Mouse (Mus musculus) limb, embryonic 15.5 days (tissue): ENCODE data around the gene Rsad1. TPM values are rescaled to one million over a fixed set of nuclear protein-coding genes. Genes with fewer than 3 reads are reported as not detected.
A peak's percentile ranks its signal among the peaks of the same experiment; 100 is the strongest.

Source experiments
- ATAC-seq: fragments of 200-750 bp; cut with Nextera tagmentation; 2 replicates; pipeline ENCODE4 v1.8.0; 2017; ENCODE audit warnings: low read depth, moderate TSS enrichment; ENCODE audit not compliant: insufficient number of reproducible peaks, low FRiP score, low TSS enrichment
- H3K27ac ChIP-seq: fragments of 300-500 bp; sonication (generic); 2 replicates; pipeline ENCODE4 v1.5.1; 2015; ENCODE audit warnings: moderate library complexity, mild to moderate bottlenecking, inconsistent platforms
- H3K27me3 ChIP-seq: fragments of 300-500 bp; sonication (generic); 2 replicates; pipeline ENCODE4 v1.6.1; 2015; ENCODE audit warnings: inconsistent platforms
- H3K36me3 ChIP-seq: fragments of 300-500 bp; sonication (generic); 2 replicates; pipeline ENCODE4 v1.6.1; 2015; ENCODE audit warnings: inconsistent platforms
- H3K4me1 ChIP-seq: fragments of 300-500 bp; sonication (generic); 2 replicates; pipeline ENCODE4 v1.6.1; 2015; ENCODE audit warnings: inconsistent platforms
- H3K4me2 ChIP-seq: fragments of 300-500 bp; sonication (generic); 2 replicates; pipeline ENCODE4 v1.6.1; 2015; ENCODE audit warnings: mild to moderate bottlenecking, inconsistent platforms
- H3K4me3 ChIP-seq: fragments of 300-500 bp; sonication (generic); 2 replicates; pipeline ENCODE4 v1.5.1; 2015; ENCODE audit warnings: mild to moderate bottlenecking, inconsistent platforms
- H3K9ac ChIP-seq: fragments of 300-500 bp; sonication (generic); 2 replicates; pipeline ENCODE4 v1.6.1; 2015; ENCODE audit warnings: inconsistent platforms
- H3K9me3 ChIP-seq: fragments of 300-500 bp; sonication (generic); 2 replicates; pipeline ENCODE4 v1.6.1; 2016; ENCODE audit warnings: inconsistent platforms
- WGBS: fragments of 180-500 bp; shearing (Covaris S2); methylation state at CpG from one replicate; pipeline ENCODE4 v1.1.7; 2015; 5-methylcytosine and 5-hydroxymethylcytosine counted together
- polyA plus RNA-seq: library from polyadenylated mRNA; unstranded; fragments of >200 nt; fragmentation: Nextera tagmentation; extraction: Ambion mirVana; gene quantifications from 2 replicates; pipeline ENCODE4 v1.2.1, GENCODE M21; 2015

The Rsad1 gene
- polyA plus RNA-seq, 1 experiment from 2014 or later = 3.7 TPM

GRCm38 (mm10) chr11:94570612-94571011 lies 21.6 kb upstream of the Rsad1 start:
- no peak overlapping the region; the same call in 1 of the 2 replicates for H3K27ac ChIP-seq
- peaks cover 4% of the 10 kb centered on the region; the same call in 1 of the 2 replicates for H3K27me3 ChIP-seq
- H3K4me2 ChIP-seq = no peak overlapping the region
- no peak overlapping the region for H3K9ac ChIP-seq
- peaks cover 2% of the 10 kb centered on the region; the same call in 1 of the 2 replicates for H3K4me1 ChIP-seq
- no peaks in the 10 kb centered on the region for H3K9me3 ChIP-seq
- no peak overlapping the region for H3K4me3 ChIP-seq
- no peak for ATAC-seq
- WGBS = 78% methylated on average over 9 of the region's 9 CpGs
- peaks cover 26% of the 10 kb centered on the region for H3K36me3 ChIP-seq

DNA sequence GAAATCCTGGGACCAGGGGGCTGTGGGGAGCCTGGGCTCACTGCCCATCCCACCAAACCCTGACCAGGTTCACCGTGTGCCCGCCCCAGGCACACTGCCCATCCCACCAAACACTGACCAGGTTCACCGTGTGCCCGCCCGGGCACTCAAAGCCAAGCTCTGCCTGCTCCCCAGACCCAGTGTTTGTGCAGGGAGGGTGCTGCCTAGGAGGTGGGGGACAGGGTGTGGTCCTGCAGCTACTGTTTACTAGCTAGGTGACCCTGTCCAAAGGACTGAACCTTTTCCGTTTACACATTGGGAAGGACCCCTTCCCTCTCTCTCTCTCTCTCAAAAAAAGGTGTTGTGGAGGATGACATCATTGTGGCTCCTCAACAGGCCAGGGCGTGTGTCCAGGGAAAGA lies 18.3 kb upstream of the Rsad1 start:
- Histone ChIP-seq H3K27ac (no peak overlapping the region), H3K4me3 (no peak overlapping the region), H3K27me3 (peaks cover 19% of the 10 kb centered on the region), H3K36me3 (peaks cover 26% of the 10 kb centered on the region), H3K4me2 (0 out of 2 replicates have a peak overlapping the region, but pooled peaks have one; percentile 17), H3K4me1 (peaks cover 32% of the 10 kb centered on the region), H3K9me3 (no peaks in the 10 kb centered on the region), H3K9ac (no peak overlapping the region)
- 83% methylated on average over 7 of the region's 7 CpGs for WGBS
- no peak for ATAC-seq

GRCm38 (mm10) chr11:94566534-94566933 lies 17.5 kb upstream of the Rsad1 start:
- ATAC-seq = no peak
- Histone ChIP-seq H3K27me3 (peaks cover 19% of the 10 kb centered on the region), H3K9me3 (no peaks in the 10 kb centered on the region), H3K4me2 (peak overlapping the region; percentile 48), H3K36me3 (peaks cover 26% of the 10 kb centered on the region), H3K27ac (peak overlapping the region; percentile 72), H3K4me1 (peaks cover 37% of the 10 kb centered on the region), H3K4me3 (peak overlapping the region; percentile 32), H3K9ac (no peak overlapping the region)
- WGBS = 73% methylated on average over 6 of the region's 6 CpGs

GRCm38 (mm10) chr11:94565151-94565479 lies 16.1 kb upstream of the Rsad1 start:
- Histone ChIP-seq H3K27ac (peak overlapping the region; percentile 72), H3K4me3 (peak overlapping the region; percentile 32), H3K27me3 (peaks cover 19% of the 10 kb centered on the region), H3K4me1 (peaks cover 37% of the 10 kb centered on the region), H3K36me3 (peaks cover 16% of the 10 kb centered on the region), H3K4me2 (peak overlapping the region; percentile 48), H3K9me3 (no peaks in the 10 kb centered on the region), H3K9ac (no peak overlapping the region)
- WGBS = 10% methylated on average over 16 of the region's 16 CpGs
- no peak for ATAC-seq

- Histone ChIP-seq H3K9ac (no peak within 1 kb of the TSS), H3K27me3 (peaks cover 19% of the 10 kb centered on the region), H3K27ac (peak within 1 kb of the TSS; percentile 72), H3K4me1 (peaks cover 37% of the 10 kb centered on the region), H3K4me3 (peak within 1 kb of the TSS; percentile 32), H3K9me3 (no peaks in the 10 kb centered on the region), H3K36me3 (peaks cover 14% of the 10 kb centered on the region), H3K4me2 (peak within 1 kb of the TSS; percentile 48)
- 6% methylated on average over 35 of the region's 35 CpGs for WGBS
- peak; percentile 50 for ATAC-seq
Measured at GRCm38 (mm10) chr11:94564437-94565150, 15.5 kb upstream of the Rsad1 start, which contains the start of gene Chad. Gene Chad, plus strand, starts transcription at chr11:94565047.

DNA sequence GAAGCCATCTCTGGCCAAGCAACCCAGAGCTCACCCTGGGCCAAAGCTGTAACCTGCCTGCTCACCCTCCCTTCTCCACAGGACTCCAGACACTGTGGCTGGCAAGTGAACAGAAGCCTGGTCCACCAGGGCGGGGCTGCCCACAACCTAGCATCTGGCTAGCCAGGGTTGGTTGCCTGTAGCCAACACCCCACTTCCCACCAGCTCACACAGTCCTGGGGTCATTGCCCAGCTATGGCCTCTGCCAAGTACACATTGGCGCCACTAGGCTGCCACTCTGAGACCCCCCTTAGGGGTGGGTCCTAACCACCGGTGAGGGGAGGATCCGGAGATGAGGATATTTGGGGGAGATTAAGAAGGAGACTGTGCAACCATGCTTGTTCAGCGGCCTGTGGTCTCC lies 14.8 kb upstream of the Rsad1 start:
- ATAC-seq = peak; percentile 37
- Histone ChIP-seq H3K9ac (no peak overlapping the region), H3K4me1 (peaks cover 37% of the 10 kb centered on the region), H3K27ac (peak overlapping the region; percentile 72), H3K4me2 (peak overlapping the region; percentile 48), H3K9me3 (no peaks in the 10 kb centered on the region), H3K4me3 (peak overlapping the region; percentile 32), H3K36me3 (peaks cover 13% of the 10 kb centered on the region), H3K27me3 (peaks cover 19% of the 10 kb centered on the region)
- WGBS = 48% methylated on average over 5 of the region's 5 CpGs

DNA sequence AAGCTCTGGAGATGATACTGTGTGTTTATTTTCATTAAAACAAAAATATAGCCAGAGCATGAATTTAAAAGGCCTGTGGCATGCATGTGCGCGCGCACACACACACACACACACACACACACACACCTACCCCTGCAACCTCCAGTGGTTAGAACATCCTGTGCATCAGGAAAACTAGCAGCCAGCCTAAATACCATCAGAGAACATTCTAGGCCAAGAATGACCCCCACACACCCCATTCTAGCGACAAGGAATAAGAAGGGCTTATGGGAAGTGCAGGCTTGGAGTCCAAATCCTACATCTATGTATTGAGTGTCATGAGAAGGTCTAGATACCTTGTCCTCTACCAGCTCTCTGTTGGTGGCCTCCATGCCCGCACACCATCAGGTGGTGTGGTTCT lies 14.3 kb upstream of the Rsad1 start:
- Histone ChIP-seq H3K27me3 (peaks cover 19% of the 10 kb centered on the region), H3K9me3 (no peaks in the 10 kb centered on the region), H3K27ac (no peak overlapping the region), H3K9ac (no peak overlapping the region), H3K4me2 (peak overlapping the region; percentile 48; the same call in 1 of the 2 replicates), H3K4me3 (no peak overlapping the region), H3K4me1 (peaks cover 37% of the 10 kb centered on the region), H3K36me3 (peaks cover 9% of the 10 kb centered on the region; the same call in 1 of the 2 replicates)
- no peak for ATAC-seq
- WGBS = 87% methylated on average over 5 of the region's 5 CpGs

GRCm38 (mm10) chr11:94558226-94558625 lies 9.2 kb upstream of the Rsad1 start:
- 79% methylated on average over 3 of the region's 3 CpGs for WGBS
- Histone ChIP-seq H3K27ac (no peak overlapping the region), H3K36me3 (peaks cover 13% of the 10 kb centered on the region), H3K4me1 (peaks cover 13% of the 10 kb centered on the region; the same call in 1 of the 2 replicates), H3K9me3 (no peaks in the 10 kb centered on the region), H3K27me3 (no peaks in the 10 kb centered on the region), H3K4me3 (no peak overlapping the region), H3K4me2 (no peak overlapping the region), H3K9ac (no peak overlapping the region)
- ATAC-seq = no peak

- Histone ChIP-seq H3K27ac (peak overlapping the region; percentile 39; the same call in 1 of the 2 replicates), H3K36me3 (0 out of 2 replicates have a peak, but pooled peaks cover 2% of the 10 kb centered on the region), H3K27me3 (no peaks in the 10 kb centered on the region), H3K9me3 (no peaks in the 10 kb centered on the region), H3K9ac (no peak overlapping the region), H3K4me3 (no peak overlapping the region), H3K4me2 (no peak overlapping the region), H3K4me1 (peaks cover 25% of the 10 kb centered on the region)
- no peak for ATAC-seq
- 59% methylated on average over 5 of the region's 5 CpGs for WGBS
Measured at GRCm38 (mm10) chr11:94550442-94550744, 1.3 kb upstream of the Rsad1 start.

DNA sequence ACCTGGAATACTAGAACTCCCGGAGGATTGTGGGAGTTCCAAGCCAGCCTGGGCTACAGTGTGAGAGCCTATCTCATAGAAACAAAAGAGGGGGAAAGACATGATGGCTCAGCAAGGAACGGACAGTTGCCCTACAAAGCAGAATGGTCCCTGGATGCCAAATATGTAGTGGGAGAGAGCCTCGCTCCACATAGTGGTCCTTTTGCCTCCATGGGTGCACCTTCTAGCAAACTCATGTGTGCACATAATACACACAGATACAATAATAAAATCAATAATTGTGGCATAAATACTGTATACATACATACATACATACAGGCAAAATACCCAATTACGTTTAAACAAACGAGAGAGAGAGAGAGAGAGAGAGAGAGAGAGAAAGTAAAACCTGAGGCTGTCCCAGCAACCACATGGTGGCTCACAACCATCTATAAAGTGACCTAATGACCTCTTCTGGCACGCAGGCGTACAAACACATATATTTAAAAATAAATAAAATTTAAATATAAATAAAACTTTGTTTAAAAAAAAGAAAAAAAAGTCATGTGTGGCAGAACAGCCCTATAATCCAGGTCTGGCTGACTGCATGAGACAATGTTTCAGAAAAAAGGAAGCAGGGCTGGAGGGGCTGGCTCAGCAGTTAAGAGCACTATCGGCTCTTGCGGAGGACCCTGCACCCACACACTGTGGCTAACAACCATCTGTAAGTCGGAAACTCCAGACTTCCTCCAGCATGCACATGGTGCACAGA lies 811 bp upstream of the Rsad1 start:
- ATAC-seq = no peak
- peaks cover 26% of the 10 kb centered on the region for H3K4me1 ChIP-seq
- H3K4me3 ChIP-seq = no peak overlapping the region
- H3K27ac ChIP-seq = peak overlapping the region; percentile 90
- H3K9me3 ChIP-seq = no peaks in the 10 kb centered on the region
- peak overlapping the region; percentile 91; the same call in 1 of the 2 replicates for H3K4me2 ChIP-seq
- H3K36me3 ChIP-seq = 0 out of 2 replicates have a peak, but pooled peaks cover 2% of the 10 kb centered on the region
- H3K9ac ChIP-seq = no peak overlapping the region
- no peaks in the 10 kb centered on the region for H3K27me3 ChIP-seq
- WGBS = 56% methylated on average over 10 of the region's 10 CpGs

GRCm38 (mm10) chr11:94548041-94548784 lies 842 bp downstream of the Rsad1 start:
- no peaks in the 10 kb centered on the region for H3K9me3 ChIP-seq
- peak overlapping the region; percentile 90; the same call in 1 of the 2 replicates for H3K27ac ChIP-seq
- no peaks in the 10 kb centered on the region for H3K27me3 ChIP-seq
- peak overlapping the region; percentile 68 for H3K9ac ChIP-seq
- peak overlapping the region; percentile 91 for H3K4me2 ChIP-seq
- H3K4me3 ChIP-seq = peak overlapping the region; percentile 68
- ATAC-seq = no peak; the same call in 1 of the 2 replicates
- H3K4me1 ChIP-seq = peaks cover 41% of the 10 kb centered on the region
- no peaks in the 10 kb centered on the region for H3K36me3 ChIP-seq
- 11% methylated on average over 24 of the region's 24 CpGs for WGBS
